Mouse (Mus musculus): ENCODE measurements around the gene 2300003K06Rik.
"Not testable (repeated sequence)": the region's sequence is repeated elsewhere in the genome, so short reads cannot be mapped to it uniquely, and the experiment has no call there.

Gene 2300003K06Rik

DNA sequence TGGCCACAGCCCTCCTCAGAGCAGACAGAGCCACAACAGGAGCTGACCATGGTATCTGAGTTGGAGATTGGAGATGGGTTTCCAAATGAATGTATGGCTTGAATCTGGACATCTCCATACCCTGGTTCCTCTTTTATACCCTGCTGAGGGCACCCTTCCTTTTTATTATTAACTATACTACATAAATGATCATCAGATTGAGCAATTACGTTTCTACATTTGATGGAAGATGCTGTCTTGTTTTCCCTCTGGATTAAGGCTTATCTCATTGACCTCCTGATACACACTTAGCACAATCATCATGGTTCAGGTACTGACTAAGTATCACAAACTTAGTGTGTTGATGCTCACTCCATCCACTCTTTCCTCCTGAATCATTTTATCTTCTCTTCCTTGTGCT lies at the start of gene 2300003K06Rik:
2300003K06Rik (minus strand) TSS at position 101 of the 400 bp plus-strand sequence.
- in situ Hi-C loops (cut with MboI): no loop called here

GRCm38 (mm10) chr11:99878887-99879286 lies 41.0 kb upstream of the 2300003K06Rik start, which contains the start of gene Gm11567:
Gene Gm11567 (plus strand): TSS chr11:99879187.
- in situ Hi-C loops (cut with MboI): not testable (repeated sequence)

DNA sequence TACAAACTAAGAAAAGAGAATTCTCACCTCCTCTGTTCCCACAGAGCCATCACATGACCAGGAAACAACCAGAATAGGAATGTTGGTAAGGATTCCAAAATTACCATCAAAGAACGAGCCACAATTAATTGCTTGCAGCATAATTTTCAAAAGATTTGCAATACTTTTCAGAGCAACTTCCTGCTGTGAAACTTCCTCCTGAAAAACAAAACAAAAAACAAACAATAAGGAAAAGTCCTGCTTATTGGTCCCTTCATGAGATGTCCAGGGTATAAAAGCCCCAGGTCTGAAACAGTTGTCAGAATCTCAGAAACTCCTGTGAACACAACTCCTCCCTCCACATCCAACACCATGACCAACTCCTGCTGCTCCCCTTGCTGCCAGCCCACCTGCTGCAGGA lies 35.2 kb upstream of the 2300003K06Rik start, which contains the start of gene Krtap9-1:
Krtap9-1 (plus strand) TSS at position 301 of the 400 bp plus-strand sequence.
- in situ Hi-C loops (cut with MboI): not testable (repeated sequence)

GRCm38 (mm10) chr11:99864176-99864575 lies 26.3 kb upstream of the 2300003K06Rik start, which contains the start of gene Gm11559:
Gene Gm11559 (plus strand): TSS chr11:99864476.
- in situ Hi-C loops (cut with MboI): not testable (repeated sequence)

DNA sequence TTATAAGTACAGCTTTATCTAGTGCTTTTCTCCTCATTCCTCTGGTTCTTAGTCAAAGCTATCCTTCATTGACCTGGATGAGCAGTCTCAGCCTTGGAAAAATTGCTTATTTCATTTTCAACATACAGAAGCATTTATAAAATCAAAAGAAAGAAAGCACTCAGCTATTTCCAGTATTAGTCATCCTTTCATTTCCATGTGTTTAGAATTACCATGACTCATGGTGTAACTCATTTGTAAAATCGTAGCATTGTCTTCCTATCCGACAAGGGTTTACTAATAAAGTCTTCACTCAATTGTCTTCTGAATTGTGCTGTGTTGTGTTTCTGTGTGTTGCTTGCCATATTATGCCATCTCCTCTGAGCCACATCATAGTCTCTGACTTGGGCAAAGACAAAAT lies 20.9 kb upstream of the 2300003K06Rik start:
- in situ Hi-C loops (cut with MboI): no loop called here

GRCm38 (mm10) chr11:99857617-99858016 lies 19.8 kb upstream of the 2300003K06Rik start, which contains the start of gene Gm11568:
Gene Gm11568 (plus strand): TSS chr11:99857917.
- in situ Hi-C loops (cut with MboI): no loop called here

GRCm38 (mm10) chr11:99854121-99854520 lies 16.3 kb upstream of the 2300003K06Rik start:
- in situ Hi-C loops (cut with MboI): no loop called here

- in situ Hi-C loops (cut with MboI): no loop called here
Measured at GRCm38 (mm10) chr11:99851508-99851907, 13.6 kb upstream of the 2300003K06Rik start, which contains the start of gene Krtap4-16. Gene Krtap4-16 (minus strand): TSS chr11:99851608.

- in situ Hi-C loops (cut with MboI): no loop called here
Measured at GRCm38 (mm10) chr11:99846746-99847145, 8.9 kb upstream of the 2300003K06Rik start.

DNA sequence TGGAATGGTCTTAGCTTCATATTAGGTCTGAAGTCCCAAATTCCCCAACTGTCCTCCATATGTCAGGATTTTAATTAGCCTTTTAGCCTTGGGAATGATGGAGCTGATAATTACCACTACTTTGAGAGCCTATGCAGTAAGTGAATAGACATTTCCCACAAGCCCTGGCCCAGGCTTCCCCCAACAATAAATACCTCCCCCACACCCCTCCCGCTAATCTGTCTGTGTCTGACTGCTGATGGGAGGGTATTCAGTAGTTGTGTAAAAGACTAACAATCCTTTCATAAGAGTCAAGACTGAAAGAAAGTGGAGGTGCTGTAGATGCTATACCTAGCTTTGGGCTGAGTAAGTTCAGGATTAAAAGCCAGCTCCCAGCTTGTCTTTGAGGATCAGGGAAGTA lies 4.3 kb upstream of the 2300003K06Rik start:
- in situ Hi-C loops (cut with MboI): no loop called here

GRCm38 (mm10) chr11:99815566-99815965 lies 22.3 kb downstream of the 2300003K06Rik start, which contains the start of gene Gm11564:
Gene Gm11564 (minus strand): TSS chr11:99815666.
- in situ Hi-C loops (cut with MboI): not testable (repeated sequence)

DNA sequence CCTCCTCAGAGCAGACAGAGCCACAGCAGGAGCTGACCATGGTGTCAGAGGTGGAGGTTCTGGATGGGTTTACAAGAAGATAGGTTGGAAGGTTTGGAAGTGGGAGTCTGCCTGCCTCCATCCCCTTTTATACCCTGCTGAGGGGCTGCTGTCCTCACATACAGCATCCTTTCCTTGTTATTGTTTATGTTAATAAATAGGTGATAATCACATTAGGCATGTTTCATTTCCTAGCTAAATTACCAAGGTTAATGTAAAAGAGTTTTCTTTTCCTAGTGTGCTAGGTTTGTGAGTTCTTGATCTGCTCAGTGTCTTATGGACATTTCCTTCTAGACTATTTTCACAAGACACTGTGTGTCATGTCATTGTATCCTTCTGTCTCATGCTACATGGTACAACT lies 28.1 kb downstream of the 2300003K06Rik start, which contains the start of gene Krtap4-13:
Krtap4-13 (minus strand) TSS at position 101 of the 400 bp plus-strand sequence.
- in situ Hi-C loops (cut with MboI): not testable (repeated sequence)

GRCm38 (mm10) chr11:99804346-99804745 lies 33.5 kb downstream of the 2300003K06Rik start, which contains the start of gene Gm11554:
Gene Gm11554 (minus strand): TSS chr11:99804446.
- in situ Hi-C loops (cut with MboI): not testable (repeated sequence)

DNA sequence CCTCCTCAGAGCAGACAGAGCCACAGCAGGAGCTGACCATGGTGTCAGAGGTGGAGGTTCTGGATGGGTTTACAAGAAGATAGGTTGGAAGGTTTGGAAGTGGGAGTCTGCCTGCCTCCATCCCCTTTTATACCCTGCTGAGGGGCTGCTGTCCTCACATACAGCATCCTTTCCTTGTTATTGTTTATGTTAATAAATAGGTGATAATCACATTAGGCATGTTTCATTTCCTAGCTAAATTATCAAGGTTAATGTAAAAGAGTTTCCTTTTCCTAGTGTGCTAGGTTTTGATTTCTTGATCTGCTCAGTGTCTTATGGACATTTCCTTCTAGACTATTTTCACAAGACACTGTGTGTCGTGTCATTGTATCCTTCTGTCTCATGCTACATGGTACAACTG lies 39.0 kb downstream of the 2300003K06Rik start, which contains the start of gene Gm11569:
Gm11569 (minus strand) TSS at position 101 of the 400 bp plus-strand sequence.
- in situ Hi-C loops (cut with MboI): not testable (repeated sequence)

DNA sequence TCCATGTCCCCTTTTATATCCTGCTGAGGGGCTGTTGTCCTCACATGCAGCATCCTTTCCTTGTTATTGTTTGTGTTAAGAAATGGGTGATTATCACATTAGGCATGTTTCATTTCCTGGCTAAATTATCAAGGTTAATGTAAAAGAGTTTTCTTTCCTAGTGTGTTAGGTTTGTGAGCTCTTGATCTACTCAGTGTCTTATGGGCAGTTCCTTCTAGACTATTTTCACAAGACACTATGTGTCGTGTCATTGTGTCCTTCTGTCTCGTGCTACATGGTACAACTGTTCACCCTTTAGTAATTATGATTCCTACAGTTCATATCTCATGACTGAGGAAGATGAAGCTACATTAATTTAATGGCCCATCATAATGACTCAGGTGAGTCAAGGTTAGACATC lies 44.5 kb downstream of the 2300003K06Rik start, which contains the start of gene Gm11596:
Gm11596 (minus strand) TSS at position 101 of the 400 bp plus-strand sequence.
- in situ Hi-C loops (cut with MboI): no loop called here

All from mature B cell (primary cell).